Mouse (Mus musculus) embryonic fibroblast, embryonic 13.5 days (primary cell): ENCODE data around the gene Aqp9.

Experiments used
- CTCF ChIP-seq: IDR thresholded peaks from 2 replicates; pipeline ENCODE4 v1.5.1; 2011; ENCODE audit warnings: mild to moderate bottlenecking, control low read depth, low read length, moderate library complexity, borderline replicate concordance; ENCODE audit not compliant: insufficient read depth
- POLR2A ChIP-seq: IDR thresholded peaks from 2 replicates; pipeline ENCODE4 v1.6.1; 2011; ENCODE audit warnings: low read depth, mild to moderate bottlenecking, control low read depth, low read length, moderate library complexity

- TF ChIP-seq POLR2A (no peak), CTCF (no peak)
Measured at GRCm38 (mm10) chr9:71156447-71157035, 11.9 kb downstream of the Aqp9 start.
